Mouse (Mus musculus) ES-Bruce4 (cell line): ENCODE results near the gene Akap6.

Source experiments
- CTCF ChIP-seq: IDR thresholded peaks from one replicate; pipeline ENCODE4 v1.8.1; 2011; ENCODE audit warnings: low read depth, low read length
- EP300 ChIP-seq: IDR thresholded peaks from 2 replicates; pipeline ENCODE4 v1.6.1; 2011; ENCODE audit warnings: low read depth, low read length; ENCODE audit not compliant: insufficient read depth
- POLR2A ChIP-seq: IDR thresholded peaks from one replicate; pipeline ENCODE4 v1.8.1; 2011; ENCODE audit warnings: low read length; ENCODE audit not compliant: insufficient read depth

- TF ChIP-seq POLR2A (no peak), CTCF (no peak), EP300 (no peak)
Measured at GRCm38 (mm10) chr12:53076595-53077400, 377.6 kb downstream of the Akap6 start.
